Mouse (Mus musculus): ENCODE measurements around the gene 9130213A22Rik. TPM values are rescaled to one million over a fixed set of nuclear protein-coding genes. Genes with fewer than 3 reads are reported as not detected.
A peak's percentile ranks its signal among the peaks of the same experiment; 100 is the strongest.

9130213A22Rik gene
- polyA plus RNA-seq, 1 experiment from 2014 or later, result 0.49 TPM

DNA sequence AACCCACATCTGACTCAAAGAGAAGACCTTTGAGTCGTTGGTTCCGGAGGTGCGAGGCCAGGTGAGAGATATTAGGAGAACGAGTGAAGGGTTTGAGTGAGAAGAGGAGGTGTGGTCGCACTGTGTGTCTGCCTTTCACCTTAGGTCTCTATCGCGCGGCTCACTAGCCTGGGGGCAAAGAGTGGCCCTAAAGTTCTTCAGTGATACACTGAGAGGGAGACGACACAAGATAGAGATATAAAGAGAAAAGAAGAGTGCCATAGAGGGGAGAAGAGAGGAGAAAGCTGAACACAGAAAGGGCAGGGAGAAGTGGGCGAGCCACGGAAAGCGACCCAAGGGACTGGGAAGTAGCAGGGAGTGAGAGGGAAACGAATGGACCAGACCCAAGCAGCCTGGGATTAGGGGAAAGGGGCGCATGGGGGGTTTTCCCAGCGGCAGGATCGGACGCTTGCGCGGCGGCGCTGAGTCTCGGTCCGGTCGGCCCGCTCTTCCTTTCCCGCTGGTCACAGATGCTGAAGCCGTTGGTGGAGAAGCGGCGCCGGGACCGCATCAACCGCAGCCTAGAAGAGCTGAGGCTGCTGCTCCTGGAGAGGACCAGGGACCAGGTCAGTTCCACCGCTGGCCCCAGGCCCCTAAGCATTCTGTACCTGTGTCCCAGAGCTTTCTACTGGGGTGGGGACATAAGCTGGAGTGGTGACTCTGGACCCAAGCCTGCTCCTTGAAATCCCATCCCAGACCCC, 1.2 kb downstream of the 9130213A22Rik start:
- 1% methylated on average over 33 of the region's 33 CpGs for WGBS
- Histone ChIP-seq H3K4me3 (ENCODE audit: low read depth, low read length) (peak overlapping the region; percentile 79), H3K4me1 (ENCODE audit: control insufficient read depth, insufficient read depth, low read length) (peaks cover 30% of the 10 kb centered on the region), H3K9me3 (replicated peaks; ENCODE audit: control insufficient read depth, low read length, poor library complexity, severe bottlenecking) (no peaks in the 10 kb centered on the region), H3K4me2 (ENCODE audit: low read length) (peak overlapping the region; percentile 90), H3K27me3 (ENCODE audit: control insufficient read depth, insufficient read depth, low read depth, low read length) (peaks cover 4% of the 10 kb centered on the region; the same call in 1 of the 2 replicates), H3K9ac (ENCODE audit: low read depth, low read length) (peak overlapping the region; percentile 74), H3K36me3 (ENCODE audit: control insufficient read depth, insufficient read depth, low read length) (no peaks in the 10 kb centered on the region), H3K27ac (ENCODE audit: low read length) (no peak overlapping the region)
- no peak for ATAC-seq

DNA sequence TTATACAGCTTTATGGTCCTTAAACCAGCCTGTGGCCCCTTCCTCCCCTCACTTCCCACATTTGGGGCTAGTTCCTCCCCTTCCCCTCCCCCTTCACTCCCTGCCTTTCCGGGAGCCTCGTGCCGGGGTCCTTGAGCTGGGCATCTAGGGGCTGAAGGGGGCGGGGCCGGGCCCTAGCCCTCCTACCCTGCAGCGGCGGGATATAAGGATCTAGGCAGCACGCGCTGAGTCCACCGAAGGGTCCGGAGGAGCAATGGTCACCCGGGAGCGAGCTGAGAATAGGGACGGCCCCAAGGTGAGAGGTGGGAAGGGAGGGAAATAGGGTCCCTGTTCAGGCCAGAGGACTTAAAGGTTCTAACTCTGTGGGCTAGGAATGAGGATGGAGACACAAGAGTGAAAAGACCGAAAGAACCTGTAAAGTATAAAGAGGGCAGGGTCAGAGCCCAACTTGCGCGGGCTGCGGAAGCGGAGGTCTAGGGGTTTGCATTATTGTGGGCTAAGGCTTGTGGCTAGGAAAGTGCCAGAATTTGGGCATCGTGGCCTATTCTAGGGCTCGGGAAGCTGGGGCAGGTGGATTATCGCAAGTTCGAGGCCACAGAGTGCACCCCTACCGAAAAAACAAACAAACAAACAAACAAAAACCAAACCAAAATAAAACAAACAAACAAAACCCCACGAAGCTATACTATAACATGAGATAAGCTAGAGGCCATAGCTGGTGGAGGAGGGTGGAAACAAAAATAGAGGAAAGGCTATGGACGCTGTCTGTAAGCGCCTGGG, 2.0 kb downstream of the 9130213A22Rik start, which contains the start of gene Hes7:
Hes7 (plus strand) TSS at position 184 of the 780 bp plus-strand sequence.
- Histone ChIP-seq H3K27ac (ENCODE audit: low read length) (no peak within 1 kb of the TSS), H3K4me3 (ENCODE audit: low read depth, low read length) (peak within 1 kb of the TSS; percentile 79), H3K4me1 (ENCODE audit: control insufficient read depth, insufficient read depth, low read length) (peaks cover 28% of the 10 kb centered on the region), H3K4me2 (ENCODE audit: low read length) (peak within 1 kb of the TSS; percentile 95), H3K36me3 (ENCODE audit: control insufficient read depth, insufficient read depth, low read length) (no peaks in the 10 kb centered on the region), H3K27me3 (ENCODE audit: control insufficient read depth, insufficient read depth, low read depth, low read length) (peaks cover 4% of the 10 kb centered on the region; the same call in 1 of the 2 replicates), H3K9me3 (replicated peaks; ENCODE audit: control insufficient read depth, low read length, poor library complexity, severe bottlenecking) (no peaks in the 10 kb centered on the region), H3K9ac (ENCODE audit: low read depth, low read length) (peak within 1 kb of the TSS; percentile 74)
- no peak for ATAC-seq
- 1% methylated on average over 27 of the region's 27 CpGs for WGBS

DNA sequence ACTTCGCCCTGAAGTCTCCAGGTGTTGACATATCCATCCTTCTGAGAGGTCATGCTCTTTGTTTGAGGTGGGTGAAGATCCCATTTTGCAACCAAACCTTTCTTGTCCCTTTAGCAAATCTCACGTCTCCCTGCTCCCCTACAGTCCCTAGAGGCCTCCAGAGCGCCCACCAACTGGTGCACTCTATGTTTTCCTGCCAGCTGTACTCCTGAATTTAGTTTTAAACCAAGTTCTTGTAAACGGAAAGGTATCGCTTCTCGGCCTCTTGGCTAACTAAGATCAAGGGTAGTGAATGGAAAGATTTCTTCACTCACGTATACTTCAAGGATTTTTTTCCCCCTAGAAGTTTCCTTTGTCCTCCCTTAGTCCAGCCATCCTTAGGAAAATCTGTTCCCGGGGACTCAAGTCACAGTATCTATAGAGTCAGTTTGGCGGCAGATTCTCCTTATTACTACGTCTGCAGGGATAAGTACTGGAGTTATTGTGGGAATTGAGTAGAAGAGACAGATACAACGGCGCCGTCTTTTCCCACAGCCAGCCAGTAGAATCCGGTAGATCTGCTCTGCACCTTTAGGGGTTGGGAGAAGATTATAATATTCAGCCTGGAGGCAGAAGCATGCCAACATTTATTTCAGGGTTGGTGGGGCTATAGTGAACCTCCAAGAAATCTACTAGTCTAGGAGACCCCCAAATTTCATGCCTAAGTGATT, 2.8 kb downstream of the 9130213A22Rik start:
- peak overlapping the region; percentile 95 for H3K4me2 ChIP-seq (ENCODE audit: low read length)
- H3K9ac ChIP-seq (ENCODE audit: low read depth, low read length), result no peak overlapping the region
- 34% methylated on average over 14 of the region's 14 CpGs for WGBS
- no peaks in the 10 kb centered on the region for H3K9me3 ChIP-seq (replicated peaks; ENCODE audit: control insufficient read depth, low read length, poor library complexity, severe bottlenecking)
- ATAC-seq, result no peak
- no peak overlapping the region for H3K4me3 ChIP-seq (ENCODE audit: low read depth, low read length)
- H3K4me1 ChIP-seq (ENCODE audit: control insufficient read depth, insufficient read depth, low read length), result peaks cover 28% of the 10 kb centered on the region
- no peaks in the 10 kb centered on the region for H3K36me3 ChIP-seq (ENCODE audit: control insufficient read depth, insufficient read depth, low read length)
- H3K27me3 ChIP-seq (ENCODE audit: control insufficient read depth, insufficient read depth, low read depth, low read length), result peaks cover 4% of the 10 kb centered on the region; the same call in 1 of the 2 replicates
- H3K27ac ChIP-seq (ENCODE audit: low read length), result no peak overlapping the region

DNA sequence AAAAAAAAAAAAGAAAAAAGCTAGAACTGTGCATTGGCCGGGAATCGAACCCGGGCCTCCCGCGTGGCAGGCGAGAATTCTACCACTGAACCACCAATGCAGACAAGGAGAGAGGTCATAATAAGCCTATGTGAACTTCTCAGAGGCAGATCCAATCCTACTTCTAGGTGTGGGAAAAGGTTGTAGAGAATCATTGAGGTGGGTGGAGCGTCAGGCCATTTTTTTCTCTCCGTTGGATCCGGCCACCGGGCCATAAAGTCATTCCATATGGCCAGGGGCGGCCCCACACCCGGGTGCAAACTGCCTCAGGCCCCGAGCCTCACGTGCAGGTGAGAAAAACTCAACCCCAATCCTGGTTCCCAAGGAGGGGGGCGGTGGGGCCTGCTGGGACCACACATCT, 3.6 kb downstream of the 9130213A22Rik start:
- Histone ChIP-seq H3K4me1 (ENCODE audit: control insufficient read depth, insufficient read depth, low read length) (peaks cover 28% of the 10 kb centered on the region), H3K4me3 (ENCODE audit: low read depth, low read length) (peak overlapping the region; percentile 60), H3K4me2 (ENCODE audit: low read length) (peak overlapping the region; percentile 95), H3K27me3 (ENCODE audit: control insufficient read depth, insufficient read depth, low read depth, low read length) (peaks cover 4% of the 10 kb centered on the region; the same call in 1 of the 2 replicates), H3K9ac (ENCODE audit: low read depth, low read length) (peak overlapping the region; percentile 53), H3K36me3 (ENCODE audit: control insufficient read depth, insufficient read depth, low read length) (no peaks in the 10 kb centered on the region), H3K27ac (ENCODE audit: low read length) (no peak overlapping the region), H3K9me3 (replicated peaks; ENCODE audit: control insufficient read depth, low read length, poor library complexity, severe bottlenecking) (no peaks in the 10 kb centered on the region)
- under 1% methylated on average over 15 of the region's 15 CpGs for WGBS
- peak; percentile 21; the same call in 1 of the 2 replicates for ATAC-seq

DNA sequence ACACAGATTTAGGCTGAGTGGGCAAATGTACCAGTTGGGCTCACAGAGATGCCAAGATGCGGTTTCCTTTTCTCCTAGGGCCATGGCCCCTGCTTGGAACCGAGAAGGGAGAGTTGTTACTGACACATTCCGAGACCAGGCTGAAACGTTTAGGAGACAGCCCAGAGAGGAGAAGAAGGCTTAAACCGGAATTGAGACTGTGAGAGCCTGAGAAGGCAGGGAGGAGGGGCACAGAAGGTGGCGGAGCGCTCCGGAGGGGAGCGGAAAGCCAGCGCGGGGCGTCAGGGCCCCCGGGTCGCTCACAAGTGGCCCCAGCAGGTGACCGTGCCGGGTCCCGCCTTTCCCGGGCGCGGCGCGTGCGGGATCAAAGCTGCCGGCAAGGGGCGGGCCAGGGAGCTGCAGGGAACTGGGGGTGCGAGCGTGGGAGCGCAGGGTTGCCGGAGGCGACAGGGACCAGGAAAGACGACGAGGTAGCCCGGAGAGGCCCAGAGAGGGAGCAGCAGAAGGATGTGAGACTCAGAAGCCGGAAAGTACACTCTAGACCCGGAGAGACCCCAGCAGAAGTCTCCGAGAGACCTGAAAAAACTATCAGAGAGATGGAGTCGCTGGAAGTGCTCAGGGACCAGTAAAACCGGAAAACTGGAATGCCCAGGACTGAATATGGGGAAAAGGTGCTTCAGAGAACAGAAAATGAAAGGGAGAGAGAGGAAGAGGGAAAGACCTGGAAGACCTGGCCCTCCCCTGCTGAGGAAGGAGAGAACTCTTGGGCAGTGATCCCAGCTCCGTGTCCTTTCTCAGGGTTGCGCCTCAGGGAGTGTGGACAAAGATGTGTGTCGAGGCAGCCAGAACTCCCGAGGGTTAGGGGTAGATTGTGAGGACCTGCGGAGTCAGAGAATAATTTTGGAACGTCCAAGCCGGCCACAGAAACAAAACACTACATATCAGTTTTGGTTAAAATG, 4.4 kb downstream of the 9130213A22Rik start:
- peak overlapping the region; percentile 95 for H3K4me2 ChIP-seq (ENCODE audit: low read length)
- WGBS, result under 1% methylated on average over 44 of the region's 45 CpGs
- peak overlapping the region; percentile 72 for H3K27ac ChIP-seq (ENCODE audit: low read length)
- H3K9ac ChIP-seq (ENCODE audit: low read depth, low read length), result peak overlapping the region; percentile 66
- ATAC-seq, result no peak
- H3K4me3 ChIP-seq (ENCODE audit: low read depth, low read length), result peak overlapping the region; percentile 60
- H3K4me1 ChIP-seq (ENCODE audit: control insufficient read depth, insufficient read depth, low read length), result peaks cover 28% of the 10 kb centered on the region
- no peaks in the 10 kb centered on the region for H3K36me3 ChIP-seq (ENCODE audit: control insufficient read depth, insufficient read depth, low read length)
- H3K9me3 ChIP-seq (replicated peaks; ENCODE audit: control insufficient read depth, low read length, poor library complexity, severe bottlenecking), result no peaks in the 10 kb centered on the region
- H3K27me3 ChIP-seq (ENCODE audit: control insufficient read depth, insufficient read depth, low read depth, low read length), result peaks cover 4% of the 10 kb centered on the region; the same call in 1 of the 2 replicates

DNA sequence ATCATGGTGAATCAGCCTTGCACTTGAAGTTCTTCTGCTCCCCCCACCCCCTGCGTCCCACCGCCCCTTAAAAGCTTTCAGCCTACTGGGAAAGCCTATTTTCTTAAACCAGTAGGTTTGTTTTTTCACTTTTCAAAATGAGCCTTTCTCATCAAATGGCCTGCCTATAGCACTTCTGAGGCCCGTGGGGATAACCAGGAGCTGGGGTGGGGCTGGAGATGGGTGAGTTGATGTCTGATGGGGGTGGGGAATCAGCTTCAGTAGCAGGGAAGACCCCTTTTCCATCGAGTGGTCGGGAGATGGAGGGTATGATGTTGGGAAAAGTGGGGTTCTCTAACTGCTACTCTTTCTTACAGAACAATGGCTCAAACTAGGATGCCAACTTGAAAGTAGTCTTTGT, 5.5 kb downstream of the 9130213A22Rik start:
- Histone ChIP-seq H3K9ac (ENCODE audit: low read depth, low read length) (no peak overlapping the region), H3K27me3 (ENCODE audit: control insufficient read depth, insufficient read depth, low read depth, low read length) (peaks cover 4% of the 10 kb centered on the region; the same call in 1 of the 2 replicates), H3K27ac (ENCODE audit: low read length) (no peak overlapping the region), H3K4me1 (ENCODE audit: control insufficient read depth, insufficient read depth, low read length) (peaks cover 28% of the 10 kb centered on the region), H3K36me3 (ENCODE audit: control insufficient read depth, insufficient read depth, low read length) (no peaks in the 10 kb centered on the region), H3K4me3 (ENCODE audit: low read depth, low read length) (no peak overlapping the region; the same call in 1 of the 2 replicates), H3K4me2 (ENCODE audit: low read length) (peak overlapping the region; percentile 95), H3K9me3 (replicated peaks; ENCODE audit: control insufficient read depth, low read length, poor library complexity, severe bottlenecking) (no peaks in the 10 kb centered on the region)
- no peak for ATAC-seq
- WGBS, result 65% methylated on average over 5 of the region's 5 CpGs

DNA sequence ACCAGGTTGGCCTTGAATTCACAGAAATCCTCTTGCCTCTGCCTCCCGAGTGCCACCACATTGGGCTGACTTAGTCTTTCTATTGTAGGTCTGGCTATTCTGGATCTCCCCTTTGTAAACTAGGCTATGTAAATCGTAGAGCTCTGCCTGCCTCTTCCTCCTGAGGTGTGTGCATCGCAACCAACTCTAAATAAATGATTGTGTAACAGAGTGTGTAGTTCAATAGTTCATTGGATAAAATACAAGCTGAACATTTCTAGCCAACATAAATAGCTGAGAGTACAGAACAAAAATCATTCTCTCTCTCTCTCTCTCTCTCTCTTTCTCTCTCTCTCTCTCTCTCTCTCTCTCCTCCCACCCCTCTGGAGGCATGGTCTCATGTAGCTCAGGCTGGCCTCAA, 7.8 kb downstream of the 9130213A22Rik start:
- Histone ChIP-seq H3K9me3 (replicated peaks; ENCODE audit: control insufficient read depth, low read length, poor library complexity, severe bottlenecking) (no peaks in the 10 kb centered on the region), H3K4me1 (ENCODE audit: control insufficient read depth, insufficient read depth, low read length) (peaks cover 15% of the 10 kb centered on the region), H3K9ac (ENCODE audit: low read depth, low read length) (no peak overlapping the region), H3K27ac (ENCODE audit: low read length) (no peak overlapping the region), H3K4me3 (ENCODE audit: low read depth, low read length) (no peak overlapping the region), H3K4me2 (ENCODE audit: low read length) (no peak overlapping the region), H3K36me3 (ENCODE audit: control insufficient read depth, insufficient read depth, low read length) (no peaks in the 10 kb centered on the region), H3K27me3 (ENCODE audit: control insufficient read depth, insufficient read depth, low read depth, low read length) (no peaks in the 10 kb centered on the region)
- ATAC-seq, result no peak
- 78% methylated on average over 3 of the region's 3 CpGs for WGBS

DNA sequence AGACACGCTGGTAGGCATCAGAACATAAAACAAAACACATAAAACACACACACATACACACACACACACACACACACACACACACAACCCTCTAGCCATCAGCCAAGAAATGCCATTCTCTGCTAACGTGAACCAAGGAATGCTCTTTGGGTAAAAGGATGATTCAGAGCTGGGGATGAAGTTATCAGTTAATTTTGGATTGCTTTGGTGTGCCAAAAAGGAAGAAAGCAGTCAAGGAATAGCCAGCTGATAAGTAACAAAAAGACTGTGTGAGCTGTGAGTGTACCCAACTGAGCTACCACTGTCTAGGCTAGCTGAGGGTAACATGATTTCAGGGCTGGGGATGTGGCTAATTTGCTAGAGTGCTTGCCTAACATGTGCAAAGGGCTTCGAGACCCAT, 8.4 kb downstream of the 9130213A22Rik start:
- ATAC-seq, result no peak
- 78% methylated on average over 3 of the region's 3 CpGs for WGBS
- H3K9ac ChIP-seq (ENCODE audit: low read depth, low read length), result no peak overlapping the region
- H3K27me3 ChIP-seq (ENCODE audit: control insufficient read depth, insufficient read depth, low read depth, low read length), result no peaks in the 10 kb centered on the region
- no peak overlapping the region for H3K4me3 ChIP-seq (ENCODE audit: low read depth, low read length)
- peaks cover 12% of the 10 kb centered on the region for H3K4me1 ChIP-seq (ENCODE audit: control insufficient read depth, insufficient read depth, low read length)
- H3K36me3 ChIP-seq (ENCODE audit: control insufficient read depth, insufficient read depth, low read length), result peaks cover under 1% of the 10 kb centered on the region; the same call in 1 of the 2 replicates
- H3K9me3 ChIP-seq (replicated peaks; ENCODE audit: control insufficient read depth, low read length, poor library complexity, severe bottlenecking), result no peaks in the 10 kb centered on the region
- no peak overlapping the region for H3K4me2 ChIP-seq (ENCODE audit: low read length)
- no peak overlapping the region for H3K27ac ChIP-seq (ENCODE audit: low read length)
